Mouse (Mus musculus) spleen, adult 2 months (tissue): ENCODE measurements around the gene Smpdl3b.

Experiments
- CTCF ChIP-seq: fragments of 200-500 bp; IDR thresholded peaks from 2 replicates; pipeline ENCODE4 v1.5.1; 2011; ENCODE audit warnings: mild to moderate bottlenecking, inconsistent platforms; ENCODE audit not compliant: insufficient read depth, insufficient read length, insufficient replicate concordance; ENCODE audit errors: extremely low read depth
- POLR2A ChIP-seq: fragments of 200-500 bp; IDR thresholded peaks from 2 replicates; pipeline ENCODE4 v1.6.1; 2011; ENCODE audit warnings: low read depth, low read length, inconsistent platforms

DNA sequence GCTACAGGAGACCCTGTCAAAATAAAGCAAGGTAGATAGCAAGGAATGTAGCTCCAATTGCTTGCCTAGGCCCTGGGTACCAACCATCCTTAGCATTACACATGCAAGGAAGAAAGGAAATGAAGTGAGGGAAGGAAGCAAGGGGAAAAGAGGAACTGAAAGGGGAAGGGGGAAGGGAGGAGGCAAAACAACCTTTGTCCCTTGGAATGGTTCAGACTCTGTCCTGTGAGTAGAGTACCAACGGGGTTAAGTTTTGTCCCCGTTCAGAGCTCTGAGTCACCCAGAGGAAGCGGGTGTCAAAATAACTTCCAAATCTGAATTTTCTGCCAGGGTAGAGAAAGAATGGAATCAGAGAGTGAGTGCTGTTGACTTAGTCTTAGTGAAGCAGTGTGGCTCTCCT is 3.2 kb upstream of the Smpdl3b start:
- TF ChIP-seq CTCF: no peak
- no peak for TF ChIP-seq POLR2A
